Mouse (Mus musculus) MEL (cell line): ENCODE data around the gene Zfp9. TPM values are rescaled to one million over a fixed set of nuclear protein-coding genes. Genes with fewer than 3 reads are reported as not detected.

Experiments
- DNase-seq: peaks from one replicate; pipeline ENCODE4 v3.0.0; 2011; ENCODE audit warnings: low read depth, low spot score
- H3K27ac ChIP-seq: 2 replicates; pipeline ENCODE4 v1.5.1; 2012; ENCODE audit warnings: low read depth, mild to moderate bottlenecking, control low read depth, low read length, moderate library complexity; ENCODE audit not compliant: control insufficient read depth
- H3K27me3 ChIP-seq, 2 experiments: fragments of 150-350 bp in 1 of 2; sonication (generic) in 1 of 2; 2 replicates each; pipeline ENCODE4 v1.6.1; 2012; ENCODE audit warnings: low read length in 2 of 2, mild to moderate bottlenecking in 2 of 2, improper control_type of control experiment in 1 of 2, moderate library complexity in 1 of 2; ENCODE audit not compliant: insufficient read depth in 2 of 2, control insufficient read depth in 1 of 2
- H3K36me3 ChIP-seq, 2 experiments: 2 replicates each; pipeline ENCODE4 v1.6.1; 2012 to 2014; ENCODE audit warnings: low read length in 2 of 2, improper control_type of control experiment in 1 of 2, inconsistent platforms in 1 of 2, mild to moderate bottlenecking in 1 of 2; ENCODE audit not compliant: insufficient read depth in 2 of 2, control insufficient read depth in 1 of 2
- H3K4me1 ChIP-seq, 2 experiments: fragments of 150-350 bp in 1 of 2; sonication (generic) in 1 of 2; 2 replicates each; pipeline ENCODE4 v1.6.1; 2012; ENCODE audit warnings: low read length in 2 of 2, improper control_type of control experiment in 1 of 2, mild to moderate bottlenecking in 1 of 2; ENCODE audit not compliant: insufficient read depth in 2 of 2, control insufficient read depth in 1 of 2
- H3K4me3 ChIP-seq, 2 experiments: fragments of 150-350 bp in 1 of 2; sonication (generic) in 1 of 2; 2 replicates each; pipeline ENCODE4 v1.5.1; 2012; ENCODE audit warnings: low read depth in 2 of 2, low read length in 2 of 2, mild to moderate bottlenecking in 2 of 2, moderate library complexity in 2 of 2, control low read depth in 1 of 2, improper control_type of control experiment in 1 of 2; ENCODE audit not compliant: control insufficient read depth in 1 of 2, insufficient read depth in 1 of 2
- H3K79me2 ChIP-seq: 2 replicates; pipeline ENCODE4 v1.6.1; 2012; ENCODE audit warnings: mild to moderate bottlenecking, low read length, moderate library complexity; ENCODE audit not compliant: control insufficient read depth, poor library complexity, insufficient read depth
- H3K9ac ChIP-seq: 2 replicates; pipeline ENCODE4 v1.6.1; 2012; ENCODE audit warnings: low read depth, mild to moderate bottlenecking, control low read depth, low read length, moderate library complexity; ENCODE audit not compliant: control insufficient read depth, poor library complexity, severe bottlenecking
- H3K9me3 ChIP-seq: fragments of 150-350 bp; sonication (generic); replicated peaks from 2 replicates; pipeline ENCODE4 v1.6.1; 2012; ENCODE audit warnings: mild to moderate bottlenecking, low read length, improper control_type of control experiment, moderate library complexity; ENCODE audit not compliant: insufficient read depth
- E2F4 ChIP-seq: IDR thresholded peaks from 2 replicates; pipeline ENCODE4 v1.6.1; 2011; ENCODE audit warnings: low read depth, low read length, improper control_type of control experiment, borderline replicate concordance
- EP300 ChIP-seq, 2 experiments: IDR thresholded peaks; 2 replicates each; pipeline ENCODE4 v1.6.1; 2011; ENCODE audit warnings: improper control_type of control experiment in 2 of 2, low read length in 2 of 2, low read depth in 1 of 2, mild to moderate bottlenecking in 1 of 2
- GATA1 ChIP-seq: IDR thresholded peaks from 2 replicates; pipeline ENCODE4 v1.6.1; 2011; ENCODE audit warnings: low read depth, low read length, improper control_type of control experiment
- HCFC1 ChIP-seq: IDR thresholded peaks from 2 replicates; pipeline ENCODE4 v1.6.1; 2012; ENCODE audit warnings: low read depth, mild to moderate bottlenecking, inconsistent platforms, low read length, improper control_type of control experiment, moderate library complexity
- KAT2A ChIP-seq: conservative IDR thresholded peaks from 2 replicates; pipeline ENCODE4 v1.6.1; 2012; ENCODE audit warnings: low read depth, low read length, improper control_type of control experiment, inconsistent platforms
- MAX ChIP-seq: IDR thresholded peaks from 2 replicates; pipeline ENCODE4 v1.6.1; 2011; ENCODE audit warnings: low read length, improper control_type of control experiment
- MEF2A ChIP-seq: IDR thresholded peaks from 2 replicates; pipeline ENCODE4 v1.6.1; 2014; ENCODE audit warnings: low read depth, mild to moderate bottlenecking, inconsistent platforms, low read length, improper control_type of control experiment; ENCODE audit not compliant: poor library complexity, insufficient replicate concordance, severe bottlenecking; ENCODE audit errors: extremely low read depth
- MXI1 ChIP-seq: IDR thresholded peaks from 2 replicates; pipeline ENCODE4 v1.6.1; 2011; ENCODE audit warnings: mild to moderate bottlenecking, low read depth, low read length, improper control_type of control experiment
- MYB ChIP-seq: IDR thresholded peaks from 2 replicates; pipeline ENCODE4 v1.6.1; 2011; ENCODE audit warnings: mild to moderate bottlenecking, low read depth, low read length, improper control_type of control experiment
- MYC ChIP-seq: IDR thresholded peaks from 2 replicates; pipeline ENCODE4 v1.6.1; 2011; ENCODE audit warnings: low read depth, mild to moderate bottlenecking, low read length, improper control_type of control experiment, moderate library complexity
- RCOR1 ChIP-seq: IDR thresholded peaks from 2 replicates; pipeline ENCODE4 v1.6.1; 2012; ENCODE audit warnings: low read depth, mild to moderate bottlenecking, inconsistent platforms, low read length, improper control_type of control experiment
- TAL1 ChIP-seq: IDR thresholded peaks from 2 replicates; pipeline ENCODE4 v1.6.1; 2012; ENCODE audit warnings: mild to moderate bottlenecking, inconsistent platforms, low read length, moderate library complexity, mixed read lengths
- TBP ChIP-seq: IDR thresholded peaks from 2 replicates; pipeline ENCODE4 v1.8.0; 2011; ENCODE audit warnings: low read depth, low read length, improper control_type of control experiment
- TCF12 ChIP-seq: IDR thresholded peaks from 2 replicates; pipeline ENCODE4 v1.6.1; 2014; ENCODE audit warnings: low read depth, mild to moderate bottlenecking, inconsistent platforms, low read length, improper control_type of control experiment, moderate library complexity
- USF1 ChIP-seq: IDR thresholded peaks from 2 replicates; pipeline ENCODE4 v1.6.1; 2014; ENCODE audit warnings: low read depth, mild to moderate bottlenecking, inconsistent platforms, low read length, improper control_type of control experiment, moderate library complexity
- USF2 ChIP-seq, 2 experiments: IDR thresholded peaks; 2 replicates each; pipeline ENCODE4 v1.6.1; 2011 to 2012; ENCODE audit warnings: improper control_type of control experiment in 2 of 2, low read length in 2 of 2, borderline replicate concordance in 1 of 2, inconsistent platforms in 1 of 2, low read depth in 1 of 2, mild to moderate bottlenecking in 1 of 2; ENCODE audit not compliant: insufficient read depth in 1 of 2
- ZC3H11A ChIP-seq: IDR thresholded peaks from 2 replicates; pipeline ENCODE4 v1.6.1; 2012; ENCODE audit warnings: low read depth, mild to moderate bottlenecking, inconsistent platforms, low read length, improper control_type of control experiment
- ZMIZ1 ChIP-seq: IDR thresholded peaks from 2 replicates; pipeline ENCODE4 v1.6.1; 2012; ENCODE audit warnings: low read depth, mild to moderate bottlenecking, inconsistent platforms, low read length, improper control_type of control experiment, moderate library complexity
- polyA plus RNA-seq, 2 experiments: library from polyadenylated mRNA; stranded (reverse) in 1 of 2; unstranded in 1 of 2; fragments of >175 nt in 1 of 2; fragments of >200 nt in 1 of 2; gene quantifications; 2 replicates each; pipeline versions ENCODE4 v1.2.1 to v1.2.4; 2012; ENCODE audit warnings: low replicate concordance in 2 of 2, low read depth in 1 of 2; ENCODE audit not compliant: insufficient read length in 2 of 2, insufficient read depth in 1 of 2, missing spikeins in 1 of 2
- total RNA-seq: library from RNA; depleted of rRNA; stranded (reverse); fragments of 300-350 nt; gene quantifications from 2 replicates; pipeline ENCODE4 v1.2.3, GENCODE M21; 2012

The Zfp9 gene
- total and polyA plus RNA-seq, 3 experiments: 1.1 to 1.2 TPM; not detected in 1

GRCm38 (mm10) chr6:118513335-118514012, 34.4 kb upstream of the Zfp9 start:
- Histone ChIP-seq H3K27ac (peak overlapping the region; percentile 69), H3K36me3 (peaks cover 4 to 14% of the 10 kb centered on the region in 2 experiments; a peak in 3 of 4 replicates), H3K27me3 (no peaks in the 10 kb centered on the region), H3K9me3 (no peaks in the 10 kb centered on the region), H3K79me2 (no peaks in the 10 kb centered on the region), H3K4me1 (peaks cover 0 to 7% of the 10 kb centered on the region in 2 experiments; a peak in 2 of 4 replicates), H3K4me3 (peak overlapping the region; percentile 14 to 20; a peak in 3 of 4 replicates), H3K9ac (peak overlapping the region; percentile 24)
- TF ChIP-seq GATA1 (0 out of 2 replicates have a peak, but pooled peaks have one; percentile 34), KAT2A (no peak), TAL1 (no peak), MXI1 (peak; percentile 77), USF2 (IDR thresholded peaks at IDR 0.05; ENCODE audit: borderline replicate concordance in 1 of 2, insufficient read depth in 1 of 2, low read depth in 1 of 2, low read length in 2 of 2) (no peak), MYB (no peak), EP300 (IDR thresholded peaks at IDR 0.05; ENCODE audit: low read depth in 1 of 2, low read length in 2 of 2) (peak; percentile 24 to 58; a peak in 1 of 4 replicates), TCF12 (0 out of 2 replicates have a peak, but pooled peaks have one; percentile 27), MEF2A (no peak), HCFC1 (0 out of 2 replicates have a peak, but pooled peaks have one; percentile 9), MYC (peak; percentile 55; the same call in 1 of the 2 replicates), MAX (peak; percentile 65; the same call in 1 of the 2 replicates), ZMIZ1 (no peak), RCOR1 (no peak), ZC3H11A (no peak), E2F4 (no peak), USF1 (no peak)
- DNase-seq: peak; percentile 83

GRCm38 (mm10) chr6:118499010-118499409, 19.9 kb upstream of the Zfp9 start:
- DNase-seq: peak; percentile 55
- Histone ChIP-seq H3K4me1 (0 out of 4 replicates have a peak, but pooled peaks cover 0 to 3% of the 10 kb centered on the region in 2 experiments), H3K9ac (no peak overlapping the region), H3K9me3 (no peaks in the 10 kb centered on the region), H3K27me3 (no peaks in the 10 kb centered on the region), H3K79me2 (no peaks in the 10 kb centered on the region), H3K4me3 (no peak overlapping the region), H3K27ac (no peak overlapping the region), H3K36me3 (no peaks in the 10 kb centered on the region)
- TF ChIP-seq E2F4 (no peak), TBP (0 out of 2 replicates have a peak, but pooled peaks have one; percentile 22), RCOR1 (peak; percentile 82)
